Mouse (Mus musculus): ENCODE measurements at regions not wholly inside any gene's neighbourhood (a gene's known extent, or its start where the extent isn't known, plus 50 kb on each side); places are given as distances from the start of the nearest gene placed in this dataset.

GRCm38 (mm10) chr15:93903671-93904603 lies 308.2 kb upstream of the Prickle1 start:
- Histone ChIP-seq H3K36me3 (no peaks in the 10 kb centered on the region), H3K9me3 (no peaks in the 10 kb centered on the region), H3K4me3 (replicated peaks) (no peak overlapping the region), H3K27ac (no peak overlapping the region), H3K27me3 (replicated peaks) (no peaks in the 10 kb centered on the region), H3K4me1 (replicated peaks) (no peaks in the 10 kb centered on the region), H3K4me2 (replicated peaks) (no peak overlapping the region), H3K9ac (no peak overlapping the region)
- 50% methylated on average over 18 of the region's 18 CpGs for WGBS
- no peak for ATAC-seq

GRCm38 (mm10) chr15:93882826-93883225 lies 287.1 kb upstream of the Prickle1 start:
- ATAC-seq = no peak
- no peaks in the 10 kb centered on the region for H3K4me1 ChIP-seq (replicated peaks)
- H3K27ac ChIP-seq = no peak overlapping the region
- no peak overlapping the region for H3K4me2 ChIP-seq (replicated peaks)
- no peak overlapping the region for H3K9ac ChIP-seq
- WGBS = 80% methylated on average over 8 of the region's 8 CpGs
- no peak overlapping the region for H3K4me3 ChIP-seq (replicated peaks)
- no peaks in the 10 kb centered on the region for H3K9me3 ChIP-seq
- H3K36me3 ChIP-seq = no peaks in the 10 kb centered on the region
- no peaks in the 10 kb centered on the region for H3K27me3 ChIP-seq (replicated peaks)

- ATAC-seq = no peak
- no peak overlapping the region for H3K4me2 ChIP-seq (replicated peaks)
- no peaks in the 10 kb centered on the region for H3K9me3 ChIP-seq
Observed at GRCm38 (mm10) chr15:93881276-93881675, 285.6 kb upstream of the Prickle1 start.

GRCm38 (mm10) chr15:93880302-93880701 lies 284.6 kb upstream of the Prickle1 start:
- Histone ChIP-seq H3K4me1 (replicated peaks) (no peaks in the 10 kb centered on the region), H3K4me3 (replicated peaks) (no peak overlapping the region), H3K9me3 (no peaks in the 10 kb centered on the region), H3K9ac (no peak overlapping the region), H3K4me2 (replicated peaks) (no peak overlapping the region), H3K36me3 (no peaks in the 10 kb centered on the region), H3K27ac (no peak overlapping the region), H3K27me3 (replicated peaks) (no peaks in the 10 kb centered on the region)
- WGBS = 91% methylated on average over 8 of the region's 8 CpGs
- ATAC-seq = no peak

More at GRCm38 (mm10) chr15:93881276-93881675, 285.6 kb upstream of the Prickle1 start:
- no peak overlapping the region for H3K9ac ChIP-seq
- no peaks in the 10 kb centered on the region for H3K4me1 ChIP-seq (replicated peaks)
- H3K4me3 ChIP-seq (replicated peaks) = no peak overlapping the region
- H3K36me3 ChIP-seq = no peaks in the 10 kb centered on the region
- no peaks in the 10 kb centered on the region for H3K27me3 ChIP-seq (replicated peaks)
- no peak overlapping the region for H3K27ac ChIP-seq

- Histone ChIP-seq H3K4me2 (replicated peaks) (no peak overlapping the region), H3K27me3 (replicated peaks) (no peaks in the 10 kb centered on the region), H3K27ac (no peak overlapping the region), H3K4me1 (replicated peaks) (no peaks in the 10 kb centered on the region), H3K9ac (no peak overlapping the region), H3K9me3 (no peaks in the 10 kb centered on the region), H3K4me3 (replicated peaks) (no peak overlapping the region), H3K36me3 (no peaks in the 10 kb centered on the region)
- no peak for ATAC-seq
- WGBS = 77% methylated on average over 3 of the region's 3 CpGs
Observed at GRCm38 (mm10) chr15:93879006-93879405, 283.3 kb upstream of the Prickle1 start.

GRCm38 (mm10) chr15:93876335-93876734 lies 280.6 kb upstream of the Prickle1 start:
- Histone ChIP-seq H3K27ac (no peak overlapping the region), H3K27me3 (replicated peaks) (no peaks in the 10 kb centered on the region), H3K4me1 (replicated peaks) (no peaks in the 10 kb centered on the region), H3K36me3 (no peaks in the 10 kb centered on the region), H3K4me3 (replicated peaks) (no peak overlapping the region), H3K4me2 (replicated peaks) (no peak overlapping the region), H3K9me3 (no peaks in the 10 kb centered on the region), H3K9ac (no peak overlapping the region)
- ATAC-seq = no peak
- WGBS = 86% methylated on average over 10 of the region's 10 CpGs

GRCm38 (mm10) chr15:93875685-93876084 lies 280.0 kb upstream of the Prickle1 start:
- H3K9me3 ChIP-seq = no peaks in the 10 kb centered on the region
- no peaks in the 10 kb centered on the region for H3K27me3 ChIP-seq (replicated peaks)
- H3K9ac ChIP-seq = no peak overlapping the region
- no peak for ATAC-seq
- no peak overlapping the region for H3K27ac ChIP-seq
- WGBS = 76% methylated on average over 1 of the region's 1 CpGs
- no peak overlapping the region for H3K4me2 ChIP-seq (replicated peaks)
- no peaks in the 10 kb centered on the region for H3K4me1 ChIP-seq (replicated peaks)
- H3K4me3 ChIP-seq (replicated peaks) = no peak overlapping the region
- no peaks in the 10 kb centered on the region for H3K36me3 ChIP-seq

- H3K27ac ChIP-seq = no peak overlapping the region
- no peak overlapping the region for H3K9ac ChIP-seq
- H3K27me3 ChIP-seq (replicated peaks) = no peaks in the 10 kb centered on the region
- WGBS = 66% methylated on average over 6 of the region's 6 CpGs
- no peaks in the 10 kb centered on the region for H3K9me3 ChIP-seq
- no peak overlapping the region for H3K4me3 ChIP-seq (replicated peaks)
- H3K4me2 ChIP-seq (replicated peaks) = no peak overlapping the region
- no peaks in the 10 kb centered on the region for H3K36me3 ChIP-seq
- H3K4me1 ChIP-seq (replicated peaks) = no peaks in the 10 kb centered on the region
- no peak for ATAC-seq
Observed at GRCm38 (mm10) chr15:93874206-93874605, 278.5 kb upstream of the Prickle1 start.

- Histone ChIP-seq H3K4me2 (replicated peaks) (no peak overlapping the region), H3K4me1 (replicated peaks) (no peaks in the 10 kb centered on the region), H3K27me3 (replicated peaks) (no peaks in the 10 kb centered on the region), H3K9ac (no peak overlapping the region), H3K9me3 (no peaks in the 10 kb centered on the region), H3K36me3 (no peaks in the 10 kb centered on the region), H3K4me3 (replicated peaks) (no peak overlapping the region), H3K27ac (no peak overlapping the region)
- ATAC-seq = no peak
- WGBS = 79% methylated on average over 12 of the region's 12 CpGs
Observed at GRCm38 (mm10) chr15:93857336-93857901, 261.7 kb upstream of the Prickle1 start.

GRCm38 (mm10) chr15:93853221-93853620 lies 257.5 kb upstream of the Prickle1 start:
- no peaks in the 10 kb centered on the region for H3K36me3 ChIP-seq
- no peak overlapping the region for H3K4me2 ChIP-seq (replicated peaks)
- H3K27me3 ChIP-seq (replicated peaks) = no peaks in the 10 kb centered on the region
- H3K9me3 ChIP-seq = no peaks in the 10 kb centered on the region
- 57% methylated on average over 3 of the region's 3 CpGs for WGBS
- H3K9ac ChIP-seq = no peak overlapping the region
- no peak overlapping the region for H3K27ac ChIP-seq
- H3K4me1 ChIP-seq (replicated peaks) = no peaks in the 10 kb centered on the region
- ATAC-seq = no peak
- no peak overlapping the region for H3K4me3 ChIP-seq (replicated peaks)

- Histone ChIP-seq H3K9me3 (no peaks in the 10 kb centered on the region), H3K9ac (no peak overlapping the region), H3K27ac (no peak overlapping the region), H3K36me3 (no peaks in the 10 kb centered on the region), H3K4me2 (replicated peaks) (no peak overlapping the region), H3K4me3 (replicated peaks) (no peak overlapping the region), H3K4me1 (replicated peaks) (no peaks in the 10 kb centered on the region), H3K27me3 (replicated peaks) (no peaks in the 10 kb centered on the region)
- WGBS = 91% methylated on average over 4 of the region's 4 CpGs
- no peak for ATAC-seq
Observed at GRCm38 (mm10) chr15:93852126-93852525, 256.4 kb upstream of the Prickle1 start.

GRCm38 (mm10) chr15:93850388-93850787 lies 254.7 kb upstream of the Prickle1 start:
- H3K9ac ChIP-seq = no peak overlapping the region
- 86% methylated on average over 6 of the region's 6 CpGs for WGBS

GRCm38 (mm10) chr15:93848830-93849229 lies 253.1 kb upstream of the Prickle1 start:
- ATAC-seq = no peak

More at GRCm38 (mm10) chr15:93850388-93850787, 254.7 kb upstream of the Prickle1 start:
- Histone ChIP-seq H3K4me1 (replicated peaks) (no peaks in the 10 kb centered on the region), H3K36me3 (no peaks in the 10 kb centered on the region), H3K27ac (no peak overlapping the region), H3K9me3 (no peaks in the 10 kb centered on the region), H3K4me3 (replicated peaks) (no peak overlapping the region), H3K4me2 (replicated peaks) (no peak overlapping the region), H3K27me3 (replicated peaks) (no peaks in the 10 kb centered on the region)
- ATAC-seq = no peak

More at GRCm38 (mm10) chr15:93848830-93849229, 253.1 kb upstream of the Prickle1 start:
- H3K36me3 ChIP-seq = no peaks in the 10 kb centered on the region
- H3K27ac ChIP-seq = no peak overlapping the region
- WGBS = 87% methylated on average over 4 of the region's 4 CpGs
- H3K4me2 ChIP-seq (replicated peaks) = no peak overlapping the region
- no peaks in the 10 kb centered on the region for H3K27me3 ChIP-seq (replicated peaks)
- H3K4me3 ChIP-seq (replicated peaks) = no peak overlapping the region
- no peak overlapping the region for H3K9ac ChIP-seq
- no peaks in the 10 kb centered on the region for H3K4me1 ChIP-seq (replicated peaks)
- H3K9me3 ChIP-seq = no peaks in the 10 kb centered on the region
